Mouse (Mus musculus) hindbrain, postnatal 0 days (tissue): Measurements from ENCODE around the gene Klf15. TPM values are rescaled to one million over a fixed set of nuclear protein-coding genes. Genes with fewer than 3 reads are reported as not detected.

Source experiments
- ATAC-seq: fragments of 200-750 bp; cut with Nextera tagmentation; 2 replicates; pipeline ENCODE4 v1.8.0; 2017; ENCODE audit warnings: mild to moderate bottlenecking, moderate TSS enrichment, moderate library complexity
- DNase-seq: peaks from one replicate; pipeline ENCODE4 v3.0.0-alpha.2; 2015; ENCODE audit warnings: low spot score
- H3K27ac ChIP-seq: fragments of 300-500 bp; sonication (generic); 2 replicates; pipeline ENCODE4 v1.5.1; 2014; ENCODE audit warnings: mild to moderate bottlenecking
- H3K27me3 ChIP-seq: fragments of 300-500 bp; sonication (generic); 2 replicates; pipeline ENCODE4 v1.6.1; 2014; ENCODE audit warnings: low read length, mixed read lengths; ENCODE audit not compliant: insufficient read depth
- H3K36me3 ChIP-seq: fragments of 300-500 bp; sonication (generic); 2 replicates; pipeline ENCODE4 v1.6.1; 2014; ENCODE audit warnings: low read length, mixed read lengths; ENCODE audit not compliant: insufficient read depth
- H3K4me1 ChIP-seq: fragments of 300-500 bp; sonication (generic); 2 replicates; pipeline ENCODE4 v1.6.1; 2014; ENCODE audit warnings: antibody characterized with exemption, low read length, mixed read lengths; ENCODE audit not compliant: insufficient read depth
- H3K4me2 ChIP-seq: fragments of 300-500 bp; sonication (generic); 2 replicates; pipeline ENCODE4 v1.6.1; 2014; ENCODE audit warnings: low read depth, mild to moderate bottlenecking, low read length, moderate library complexity, mixed read lengths
- H3K4me3 ChIP-seq: fragments of 300-500 bp; sonication (generic); 2 replicates; pipeline ENCODE4 v1.5.1; 2014; ENCODE audit warnings: low read length
- H3K9ac ChIP-seq: fragments of 300-500 bp; sonication (generic); replicated peaks from 2 replicates; pipeline ENCODE4 v1.6.1; 2014; ENCODE audit warnings: mild to moderate bottlenecking, low read length, moderate library complexity, mixed read lengths
- H3K9me3 ChIP-seq: fragments of 300-500 bp; sonication (generic); 2 replicates; pipeline ENCODE4 v1.6.1; 2016; ENCODE audit warnings: low read length, mixed read lengths
- CTCF ChIP-seq: IDR thresholded peaks from 2 replicates; pipeline ENCODE4 v1.5.1; 2016; ENCODE audit warnings: antibody characterized with exemption, control low read depth, low read depth
- WGBS: fragments of 180-500 bp; shearing (Covaris S2); extraction: QIAGEN DNeasy Blood & Tissue Kit; methylation state at CpG from one replicate; pipeline ENCODE4 v1.1.7; 2014; 5-methylcytosine and 5-hydroxymethylcytosine counted together
- polyA plus RNA-seq: library from polyadenylated mRNA; unstranded; fragments of >200 nt; fragmentation: Nextera tagmentation; extraction: Ambion mirVana; gene quantifications from 2 replicates; pipeline ENCODE4 v1.2.1, GENCODE M21; 2015
- total RNA-seq: library from RNA; depleted of rRNA; stranded (reverse); fragments of >200 nt; gene quantifications from 2 replicates; pipeline ENCODE4 v1.2.3, GENCODE M21; 2014; rRNA removed

Klf15 gene
- total RNA-seq (43.2 and 56.4 TPM in 2 replicates), polyA plus RNA-seq (26.6 and 29.6 TPM in 2 replicates)

- H3K4me3 ChIP-seq, result peak within 1 kb of the TSS; percentile 78
- peak; percentile 76 for ATAC-seq
- no peaks in the 10 kb centered on the region; the same call in 1 of the 2 replicates for H3K27me3 ChIP-seq
- peak; percentile 92 for DNase-seq
- WGBS, result under 1% methylated on average over 43 of the region's 70 CpGs
- TF ChIP-seq CTCF, result no peak
- peaks cover 7% of the 10 kb centered on the region; the same call in 1 of the 2 replicates for H3K36me3 ChIP-seq
- peak within 1 kb of the TSS; percentile 76 for H3K9ac ChIP-seq
- peak within 1 kb of the TSS; percentile 89 for H3K27ac ChIP-seq
- no peaks in the 10 kb centered on the region for H3K9me3 ChIP-seq
- peak within 1 kb of the TSS; percentile 99 for H3K4me2 ChIP-seq
- peaks cover 8% of the 10 kb centered on the region for H3K4me1 ChIP-seq
Measured at GRCm38 (mm10) chr6:90462181-90462706, at the start of gene Klf15. Gene Klf15, plus strand, starts transcription at chr6:90462576.

DNA sequence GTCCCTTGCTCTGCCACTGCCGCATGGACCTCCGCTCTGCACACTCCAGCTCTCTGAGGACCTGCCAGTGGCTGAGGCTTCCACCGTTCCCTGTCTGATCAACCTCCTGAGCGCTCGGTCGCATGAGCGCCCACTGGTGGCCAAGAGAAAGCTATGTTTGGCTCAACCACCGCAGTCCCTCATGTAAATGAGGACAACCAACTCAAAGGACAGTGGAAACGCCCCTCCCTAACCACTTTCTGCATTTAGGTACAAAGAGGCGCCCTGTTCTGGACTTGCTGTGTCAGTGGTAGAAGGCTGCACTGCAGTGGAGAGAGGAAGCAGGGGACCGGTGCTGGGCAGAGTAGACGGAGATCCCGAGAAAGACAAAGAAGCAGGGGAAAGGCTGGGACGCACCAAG, 39.8 kb upstream of the Klf15 start:
- Histone ChIP-seq H3K9me3 (no peaks in the 10 kb centered on the region), H3K9ac (no peak overlapping the region; the same call in 1 of the 2 replicates), H3K27ac (peak overlapping the region; percentile 57), H3K36me3 (no peaks in the 10 kb centered on the region), H3K4me2 (peak overlapping the region; percentile 35), H3K4me1 (no peaks in the 10 kb centered on the region), H3K4me3 (no peak overlapping the region), H3K27me3 (no peaks in the 10 kb centered on the region)
- DNase-seq (peak; percentile 93), ATAC-seq (peak; percentile 94)
- peak; percentile 96 for TF ChIP-seq CTCF
- WGBS, result 1% methylated on average over 14 of the region's 14 CpGs

GRCm38 (mm10) chr6:90425361-90425760, 37.0 kb upstream of the Klf15 start:
- Histone ChIP-seq H3K27ac (no peak overlapping the region), H3K4me1 (0 out of 2 replicates have a peak, but pooled peaks cover 4% of the 10 kb centered on the region), H3K4me2 (no peak overlapping the region), H3K9me3 (no peaks in the 10 kb centered on the region), H3K4me3 (no peak overlapping the region), H3K9ac (no peak overlapping the region), H3K36me3 (no peaks in the 10 kb centered on the region), H3K27me3 (no peaks in the 10 kb centered on the region)
- no peak for ATAC-seq
- TF ChIP-seq CTCF, result no peak
- 81% methylated on average over 3 of the region's 3 CpGs for WGBS
- no peak for DNase-seq

DNA sequence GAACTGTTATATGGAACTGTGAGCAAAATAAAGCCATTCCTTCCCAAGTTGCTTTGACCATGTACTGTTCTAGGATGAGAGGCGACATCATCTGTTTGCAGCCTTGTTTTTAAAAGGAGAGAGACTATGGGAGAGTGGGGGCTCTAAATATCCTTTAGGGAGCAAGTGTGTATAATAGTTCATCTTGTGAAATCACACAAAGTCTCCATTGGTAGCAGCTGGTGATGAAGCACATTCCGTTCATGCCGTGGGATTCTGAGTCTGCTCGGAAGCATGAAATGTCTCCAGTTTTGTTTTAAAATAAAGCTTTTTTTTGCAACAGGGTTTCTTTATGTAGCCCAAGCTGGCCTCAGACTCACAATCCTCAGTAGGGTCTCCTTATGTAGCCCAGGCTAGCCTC, 36.4 kb upstream of the Klf15 start:
- no peaks in the 10 kb centered on the region for H3K36me3 ChIP-seq
- no peaks in the 10 kb centered on the region for H3K9me3 ChIP-seq
- no peaks in the 10 kb centered on the region for H3K27me3 ChIP-seq
- no peak overlapping the region for H3K4me3 ChIP-seq
- H3K9ac ChIP-seq, result no peak overlapping the region
- WGBS, result 83% methylated on average over 4 of the region's 4 CpGs
- TF ChIP-seq CTCF, result no peak
- H3K4me2 ChIP-seq, result no peak overlapping the region
- DNase-seq, result no peak
- no peak overlapping the region for H3K27ac ChIP-seq
- no peak for ATAC-seq
- H3K4me1 ChIP-seq, result 0 out of 2 replicates have a peak, but pooled peaks cover 4% of the 10 kb centered on the region

DNA sequence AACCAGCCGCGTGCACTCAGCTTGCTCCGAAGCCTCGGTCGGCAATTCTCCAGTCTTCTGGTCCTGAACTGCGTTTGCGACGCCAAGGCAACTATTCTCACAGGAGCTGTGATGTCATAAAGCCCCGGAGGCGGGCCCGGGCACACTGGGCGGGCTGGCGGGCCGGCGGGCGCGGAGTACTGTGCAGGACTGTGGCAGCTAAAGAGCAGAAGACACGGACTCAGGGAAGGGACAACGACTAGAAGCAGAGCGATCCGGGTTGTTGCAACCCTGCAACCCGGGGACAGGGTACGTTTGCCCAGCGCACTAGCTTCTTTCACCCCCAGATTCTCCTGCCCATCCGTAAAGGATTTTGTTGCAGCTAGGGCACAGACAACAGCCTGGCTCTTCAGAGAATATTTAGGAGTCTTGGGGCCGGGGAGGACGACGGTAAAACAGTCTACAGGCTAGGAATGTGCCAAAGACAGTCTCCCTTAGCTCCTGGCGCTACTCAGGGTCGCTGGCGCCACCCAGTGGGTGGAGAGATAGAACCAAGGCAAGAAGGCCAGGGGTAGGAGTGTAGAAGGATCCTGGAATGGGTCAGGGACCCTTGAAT, 33.9 kb upstream of the Klf15 start, which contains the start of gene Cfap100:
TSS of gene Cfap100 (minus strand) at position 418 of the 595 bp plus-strand sequence.
- TF ChIP-seq CTCF, result peak; percentile 81
- Histone ChIP-seq H3K9me3 (no peaks in the 10 kb centered on the region), H3K27me3 (no peaks in the 10 kb centered on the region), H3K4me3 (peak within 1 kb of the TSS; percentile 36), H3K27ac (peak within 1 kb of the TSS; percentile 81), H3K4me1 (0 out of 2 replicates have a peak, but pooled peaks cover 4% of the 10 kb centered on the region), H3K9ac (peak within 1 kb of the TSS; percentile 53), H3K4me2 (peak within 1 kb of the TSS; percentile 82), H3K36me3 (no peaks in the 10 kb centered on the region)
- WGBS, result under 1% methylated on average over 31 of the region's 31 CpGs
- DNase-seq (peak; percentile 81), ATAC-seq (peak; percentile 91)

GRCm38 (mm10) chr6:90429911-90430310, 32.5 kb upstream of the Klf15 start:
- no peak overlapping the region; the same call in 1 of the 2 replicates for H3K4me2 ChIP-seq
- no peaks in the 10 kb centered on the region for H3K36me3 ChIP-seq
- H3K27ac ChIP-seq, result no peak overlapping the region
- H3K27me3 ChIP-seq, result no peaks in the 10 kb centered on the region
- 0 out of 2 replicates have a peak, but pooled peaks cover 4% of the 10 kb centered on the region for H3K4me1 ChIP-seq
- TF ChIP-seq CTCF, result no peak
- DNase-seq (no peak), ATAC-seq (no peak)
- 54% methylated on average over 14 of the region's 14 CpGs for WGBS
- no peak overlapping the region for H3K9ac ChIP-seq
- no peak overlapping the region for H3K4me3 ChIP-seq
- H3K9me3 ChIP-seq, result no peaks in the 10 kb centered on the region

DNA sequence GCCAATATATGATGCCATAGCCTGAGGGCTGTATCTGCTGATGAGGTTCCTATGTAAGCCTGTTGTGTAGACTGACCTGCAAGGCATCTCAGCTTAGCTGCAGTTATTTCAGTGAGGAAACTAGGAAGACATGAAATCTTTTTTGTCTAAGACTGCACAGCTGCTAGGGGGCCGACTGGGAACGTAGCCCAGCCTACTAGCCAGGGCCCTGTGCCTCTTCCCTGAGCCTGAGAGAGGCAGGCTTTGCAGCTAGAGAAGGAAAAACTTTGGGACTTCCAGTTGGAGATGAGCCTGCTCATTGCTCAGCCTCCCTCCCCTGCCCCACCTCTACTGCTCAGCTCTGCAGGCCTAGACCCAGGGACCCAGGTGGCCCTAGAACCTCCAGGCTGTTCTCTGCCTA, 30.9 kb upstream of the Klf15 start:
- no peaks in the 10 kb centered on the region for H3K9me3 ChIP-seq
- 0 out of 2 replicates have a peak, but pooled peaks cover 4% of the 10 kb centered on the region for H3K4me1 ChIP-seq
- no peaks in the 10 kb centered on the region for H3K36me3 ChIP-seq
- DNase-seq (peak; percentile 20), ATAC-seq (no peak)
- no peak overlapping the region for H3K4me2 ChIP-seq
- no peak overlapping the region for H3K4me3 ChIP-seq
- no peak overlapping the region for H3K9ac ChIP-seq
- TF ChIP-seq CTCF, result no peak
- WGBS, result 45% methylated on average over 2 of the region's 2 CpGs
- H3K27ac ChIP-seq, result 0 out of 2 replicates have a peak overlapping the region, but pooled peaks have one; percentile 2
- no peaks in the 10 kb centered on the region for H3K27me3 ChIP-seq
